Mouse (Mus musculus) urinary bladder, postnatal 14 days (tissue): ENCODE results near the gene Cyp2d22.
A peak's percentile ranks its signal among the peaks of the same experiment; 100 is the strongest.
"Not testable (repeated sequence)": the region's sequence is repeated elsewhere in the genome, so short reads cannot be mapped to it uniquely, and the experiment has no call there.

Experiments
- DNase-seq: peaks from one replicate; pipeline ENCODE4 v3.0.0; 2021; ENCODE audit warnings: low spot score

The Cyp2d22 gene

DNA sequence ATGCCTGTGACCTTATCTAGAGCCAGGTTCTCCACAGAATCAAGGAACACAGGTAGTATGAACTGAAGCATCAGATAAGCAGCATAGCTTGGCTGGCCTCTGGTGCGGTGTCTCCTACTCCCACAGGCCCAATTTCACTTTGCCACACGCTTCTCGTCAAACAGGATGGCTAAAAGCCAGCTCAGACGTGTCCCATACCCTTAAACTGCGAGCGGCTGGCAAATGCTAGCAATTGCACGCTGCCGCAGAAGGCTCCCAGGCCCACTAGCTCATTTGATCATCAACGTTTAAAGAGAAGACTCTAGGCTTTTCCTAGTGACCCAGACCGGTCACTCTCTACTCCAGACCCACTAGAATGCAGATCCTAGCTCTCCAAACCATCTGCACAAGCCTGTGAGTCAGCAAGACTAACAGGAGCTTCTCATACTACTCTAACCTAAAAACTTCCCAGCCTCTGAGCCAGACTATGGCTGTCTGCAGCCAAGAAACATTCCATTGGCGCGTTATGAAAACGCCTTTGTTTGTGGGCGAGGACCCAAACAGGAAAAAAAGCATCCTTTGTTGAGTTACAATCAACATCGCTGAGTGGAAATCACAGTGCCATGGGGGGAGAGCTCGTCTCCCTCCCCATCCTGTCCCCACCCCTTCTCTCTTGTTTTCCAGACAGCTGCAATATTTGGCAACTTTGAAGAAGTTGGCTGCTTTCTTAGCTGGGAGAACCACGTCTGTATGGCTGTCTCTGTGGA, 3.5 kb downstream of the Cyp2d22 start:
- peak; percentile 58 for DNase-seq

DNA sequence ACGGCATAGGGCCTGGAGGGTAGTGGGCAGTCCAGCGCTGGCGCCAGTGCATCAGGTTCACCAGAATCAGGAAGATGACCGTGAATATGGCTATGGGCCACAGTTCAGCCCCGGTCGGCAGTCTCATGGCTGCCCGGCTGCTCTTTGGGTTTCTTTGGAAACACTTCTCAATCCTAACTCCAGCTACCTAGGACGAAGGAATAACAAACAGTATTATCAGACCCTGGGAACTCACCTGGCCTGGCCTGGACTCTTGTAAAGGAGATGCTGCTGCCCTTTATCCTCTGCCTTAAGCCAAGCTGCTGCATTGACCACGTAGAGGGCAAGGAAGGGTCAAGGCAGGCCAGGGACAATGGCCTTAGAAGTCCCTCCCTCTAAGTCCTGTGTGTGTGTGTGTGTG, 4.2 kb downstream of the Cyp2d22 start:
- no peak for DNase-seq

DNA sequence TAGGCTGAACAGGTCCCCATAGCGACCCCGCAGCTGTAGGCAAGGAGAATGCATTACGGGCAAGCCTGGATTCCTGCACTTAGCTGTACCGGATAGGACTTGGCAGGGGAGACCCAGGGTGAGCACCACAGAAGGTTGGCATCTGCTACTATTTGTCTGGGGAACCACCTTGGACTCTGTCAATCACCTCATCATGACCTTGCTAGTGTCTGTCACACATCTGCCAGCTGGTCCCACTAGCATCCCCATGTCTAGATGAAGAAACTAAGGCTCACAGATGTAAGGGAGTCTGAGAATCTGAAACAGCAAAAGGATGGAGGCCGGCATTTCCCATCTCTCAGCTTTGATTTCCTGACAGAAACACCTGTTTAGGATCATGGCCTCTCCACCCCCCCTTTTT, 5.6 kb downstream of the Cyp2d22 start:
- no peak for DNase-seq

DNA sequence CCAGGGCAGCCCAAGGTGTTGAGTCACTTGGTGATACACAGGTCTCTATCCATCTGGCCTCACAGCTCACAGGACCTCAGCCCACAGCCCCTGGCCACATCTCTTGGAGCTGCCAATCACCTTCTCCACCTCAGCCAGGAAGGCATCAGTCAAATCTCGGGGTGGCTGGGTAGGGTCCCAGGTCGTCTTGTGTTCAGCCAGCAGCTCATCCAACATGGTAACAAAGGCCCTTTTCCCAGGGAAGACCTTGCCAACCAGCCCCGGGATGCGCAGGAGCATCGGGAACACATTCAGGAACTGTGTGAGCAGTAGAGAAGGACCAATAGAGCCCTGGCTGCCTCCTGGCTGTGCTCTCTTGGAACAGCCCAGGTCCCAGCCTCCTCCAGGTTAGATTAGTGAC, 7.1 kb downstream of the Cyp2d22 start:
- no peak for DNase-seq

DNA sequence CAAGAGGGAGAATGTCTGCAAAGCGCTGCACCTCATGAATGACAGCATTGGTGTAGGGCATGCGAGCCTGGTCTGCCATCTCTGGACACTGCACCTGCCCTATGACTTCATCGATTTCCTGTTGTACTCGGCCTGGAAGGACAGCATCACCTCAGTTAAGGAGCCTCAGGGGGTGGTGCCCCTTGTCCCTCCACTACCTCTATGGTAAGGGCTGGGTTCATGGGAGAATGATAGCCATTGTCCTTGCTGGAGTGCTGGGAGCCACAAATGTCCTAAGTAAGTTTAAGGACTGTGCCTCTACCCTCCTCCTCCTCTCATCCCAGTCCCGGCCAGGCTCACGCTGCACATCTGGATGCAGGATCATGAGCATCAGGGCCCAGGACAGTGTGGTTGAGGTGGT, 7.6 kb downstream of the Cyp2d22 start:
- DNase-seq = no peak

DNA sequence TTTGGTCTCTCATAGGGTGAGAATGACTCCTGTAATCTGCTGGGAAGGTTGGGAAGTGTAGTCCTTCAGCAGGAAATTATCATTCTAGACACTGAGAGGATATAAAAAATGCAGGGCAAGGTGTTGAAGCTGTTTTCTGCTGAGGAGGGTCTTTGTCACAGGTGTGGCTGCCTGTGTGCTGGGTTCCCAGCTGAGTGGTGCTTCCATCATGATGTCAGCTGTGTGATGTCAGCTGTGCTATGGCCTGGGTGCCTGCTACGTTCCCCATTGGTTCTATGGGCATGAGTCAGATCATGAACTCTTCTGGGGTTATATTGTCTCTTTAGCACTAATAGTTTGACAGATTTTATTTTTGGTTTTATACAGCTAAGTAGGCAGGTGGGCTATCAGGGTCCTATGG, 11.2 kb downstream of the Cyp2d22 start:
- no peak for DNase-seq

DNA sequence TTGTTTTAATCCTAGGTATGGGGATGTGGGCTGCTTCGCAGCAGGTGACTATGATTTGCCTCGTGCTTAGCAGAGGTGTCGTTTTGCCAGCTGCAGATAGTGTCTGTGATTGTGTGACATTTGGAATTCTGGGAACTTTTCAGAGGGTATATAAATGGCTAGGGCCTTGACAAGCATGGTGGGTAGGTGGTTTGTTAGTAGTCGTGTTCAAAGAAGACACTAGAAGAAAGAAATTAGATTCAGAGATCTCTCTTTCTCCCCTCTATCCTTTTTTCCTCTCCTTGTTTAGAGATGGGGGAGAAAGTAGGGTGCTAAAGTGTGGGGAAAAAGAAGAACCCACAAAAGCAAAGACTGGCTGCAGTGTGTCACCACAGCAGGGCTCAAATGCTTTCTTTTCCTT, 11.9 kb downstream of the Cyp2d22 start:
- DNase-seq = no peak

DNA sequence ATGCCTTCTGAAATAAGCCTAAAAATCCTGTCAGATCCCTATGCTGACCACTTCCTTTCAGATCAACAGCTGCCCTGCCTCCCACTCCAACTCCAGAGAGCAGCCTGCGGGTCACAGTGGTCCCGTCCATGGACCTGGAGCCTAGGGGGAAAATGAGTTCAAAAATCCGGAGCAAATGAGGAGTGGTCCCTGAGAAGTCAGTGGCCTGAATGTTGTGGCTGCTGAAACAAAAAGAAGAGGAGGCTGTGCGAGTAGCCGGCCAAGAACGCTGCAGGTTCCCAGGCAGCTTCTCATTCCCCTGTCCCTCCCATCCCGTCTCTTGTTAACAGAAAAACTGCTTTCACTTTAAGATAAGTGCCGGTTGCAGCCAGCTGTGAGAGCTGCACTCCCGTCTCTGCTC, 15.5 kb downstream of the Cyp2d22 start:
- not testable (repeated sequence) for DNase-seq

DNA sequence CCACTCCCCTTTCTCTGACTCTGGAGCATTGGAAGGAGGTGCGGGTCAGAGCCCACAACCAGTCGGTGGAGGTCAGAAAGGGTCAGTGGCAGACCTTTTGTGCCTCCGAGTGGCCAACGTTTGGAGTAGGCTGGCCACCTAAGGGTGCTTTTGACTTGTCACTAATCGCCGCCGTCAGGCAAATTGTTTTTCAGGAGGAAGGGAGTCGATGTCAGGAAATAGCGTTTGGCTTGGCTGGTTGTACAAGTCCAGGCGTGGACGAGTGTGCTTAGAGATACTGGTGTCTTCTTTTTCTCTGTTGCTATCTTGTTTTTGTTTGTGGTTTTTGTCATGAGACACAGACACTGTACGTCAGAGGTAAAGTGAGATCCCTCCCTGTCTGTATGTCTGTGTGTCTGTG, 16.3 kb downstream of the Cyp2d22 start:
- DNase-seq = not testable (repeated sequence)

DNA sequence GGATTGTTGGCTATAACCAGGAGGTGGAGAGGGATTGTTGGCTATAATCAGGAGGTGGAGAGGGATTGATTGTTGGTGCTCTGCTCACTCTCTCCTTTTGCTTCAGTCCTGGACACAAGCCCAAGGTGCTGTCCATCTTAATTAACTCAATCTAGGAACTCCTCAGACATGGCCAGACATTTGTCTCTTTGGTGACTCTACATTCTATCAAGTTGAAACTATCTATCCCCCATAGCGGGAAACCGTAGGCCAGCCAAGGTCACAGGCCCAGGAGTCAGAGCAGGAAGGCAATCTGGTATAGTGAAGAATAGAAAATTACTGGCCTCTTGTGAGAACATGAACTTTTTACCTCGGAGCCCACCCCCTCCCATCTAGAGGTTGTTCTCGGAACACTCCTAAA, 17.8 kb downstream of the Cyp2d22 start:
- DNase-seq = no peak

DNA sequence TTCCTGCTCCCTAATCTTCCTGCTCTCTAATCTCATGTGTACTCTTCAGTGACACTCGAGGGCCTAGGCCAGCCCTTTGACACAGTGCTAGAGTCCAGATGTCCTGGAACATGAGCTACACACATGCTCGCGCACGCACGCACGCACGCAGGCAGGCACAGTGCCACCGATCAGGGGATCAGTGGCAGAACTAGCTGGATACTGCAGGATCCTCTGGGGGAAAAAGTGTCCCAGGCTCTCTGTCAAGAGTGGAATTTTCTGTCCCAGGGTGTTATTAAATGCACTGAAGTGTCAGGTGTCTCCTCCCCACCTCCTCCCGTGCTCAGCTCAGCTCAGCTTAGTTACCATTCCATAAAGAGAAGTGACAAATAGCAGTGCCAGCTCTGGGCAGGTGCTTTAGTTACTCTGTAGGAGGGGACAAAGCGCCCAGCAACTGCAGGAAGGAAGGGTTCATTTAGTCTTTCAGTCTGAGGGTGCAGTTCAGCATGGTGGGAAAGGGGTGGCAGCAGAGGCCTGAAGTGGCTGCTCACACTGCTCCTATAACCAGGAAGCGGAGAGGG, 18.5 kb downstream of the Cyp2d22 start:
- no peak for DNase-seq

DNA sequence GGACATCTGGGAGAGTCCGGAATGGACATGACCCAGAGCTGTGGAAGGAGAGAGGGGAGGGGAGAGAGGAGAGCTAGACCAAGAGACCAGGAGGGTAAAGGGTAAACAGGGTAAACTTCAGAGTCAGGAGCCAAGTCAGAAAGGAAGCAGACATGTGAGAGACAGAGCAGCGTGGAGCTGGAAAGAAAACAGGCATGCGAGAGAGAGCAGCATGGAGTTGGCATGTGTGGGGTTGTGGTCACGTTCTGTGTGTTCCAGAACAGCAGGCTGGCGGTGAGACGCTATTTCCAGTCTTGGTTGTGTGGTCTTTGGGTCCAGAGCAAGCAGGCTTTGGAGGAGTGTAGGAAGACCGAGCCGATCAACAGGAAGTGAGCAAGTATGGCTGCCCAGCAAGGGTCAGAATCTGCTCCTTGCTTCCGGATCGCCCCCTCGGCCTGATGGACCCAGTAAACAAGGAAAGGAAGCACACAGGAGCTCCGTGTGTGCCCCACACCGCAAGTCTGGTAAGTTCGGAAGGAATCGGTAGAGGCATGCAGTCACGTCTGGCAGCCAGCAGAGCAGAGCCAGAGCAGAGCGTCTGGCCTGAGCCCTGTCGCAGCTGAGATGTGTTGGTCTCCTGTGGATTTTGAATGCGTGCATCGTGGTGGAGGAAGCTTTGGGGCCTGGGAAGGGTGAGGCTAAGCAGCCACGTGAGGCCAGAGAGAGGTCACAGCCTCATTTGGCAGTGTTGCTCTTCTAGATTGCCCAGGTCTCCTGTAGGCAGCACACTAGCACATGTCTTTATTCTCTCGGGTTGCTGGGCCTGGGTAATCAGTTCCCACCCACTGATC, 21.4 kb downstream of the Cyp2d22 start:
- no peak for DNase-seq

DNA sequence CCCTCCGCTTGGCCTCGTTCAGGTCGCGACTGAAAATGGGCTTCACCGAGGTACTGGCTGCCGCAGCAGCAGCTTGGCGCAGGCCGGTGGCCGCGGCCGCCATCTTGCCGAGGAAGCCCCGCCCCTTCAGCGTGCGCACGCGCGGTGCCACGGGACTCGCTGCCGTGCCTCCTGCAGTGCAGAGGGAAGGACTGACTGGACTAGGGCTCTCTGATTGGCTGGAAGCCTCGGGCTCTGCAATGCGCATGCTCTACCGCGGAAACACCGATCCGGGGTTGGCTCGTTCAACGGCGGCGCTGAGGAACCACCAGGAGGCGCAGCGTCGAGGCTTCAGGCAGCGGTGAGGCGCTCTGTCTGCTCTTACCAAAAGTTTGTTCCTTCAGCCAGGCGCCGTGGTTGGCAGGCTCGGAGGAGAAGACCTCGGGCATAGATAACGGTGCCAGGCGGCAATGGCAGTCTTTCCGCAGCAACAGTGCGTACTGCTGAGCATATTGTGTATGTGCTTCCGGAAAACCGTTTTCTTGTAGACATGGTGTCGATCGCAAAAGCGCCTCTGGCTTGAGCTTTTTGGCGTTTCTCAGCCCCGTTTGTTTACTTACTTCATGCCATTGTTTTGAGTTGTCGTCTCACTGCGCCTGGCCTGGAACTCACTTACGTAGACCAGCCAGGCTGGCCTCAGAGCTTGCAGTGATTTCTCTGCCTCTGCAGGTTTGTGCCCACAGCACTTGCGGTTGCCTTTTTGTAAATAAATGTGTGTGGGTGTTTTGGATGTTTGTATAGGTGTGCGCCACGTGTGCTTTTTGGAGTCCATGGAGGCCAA, 25.7 kb downstream of the Cyp2d22 start, which contains the start of gene Ndufa6:
Gene Ndufa6 (minus strand): TSS at position 197 of the 820 bp plus-strand sequence.
- peak; percentile 97 for DNase-seq

DNA sequence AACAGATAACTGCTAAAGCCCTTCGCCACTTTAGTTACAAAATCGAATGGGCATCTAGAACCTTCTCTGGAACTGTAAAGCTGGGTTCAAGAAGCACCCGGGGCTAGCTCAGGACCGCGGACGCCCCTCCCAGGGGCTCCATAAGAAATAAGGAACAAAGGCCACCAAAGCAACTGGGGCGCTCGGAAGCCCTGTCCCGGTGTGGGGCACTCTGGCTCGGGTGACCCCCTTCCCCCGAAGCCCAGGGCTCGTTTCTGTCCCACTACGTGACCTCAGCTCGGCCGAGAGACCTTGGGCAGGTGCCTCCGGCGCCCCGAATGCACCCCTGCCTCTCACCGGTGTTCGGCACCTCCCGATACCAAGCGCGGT, 26.3 kb downstream of the Cyp2d22 start:
- no peak for DNase-seq

DNA sequence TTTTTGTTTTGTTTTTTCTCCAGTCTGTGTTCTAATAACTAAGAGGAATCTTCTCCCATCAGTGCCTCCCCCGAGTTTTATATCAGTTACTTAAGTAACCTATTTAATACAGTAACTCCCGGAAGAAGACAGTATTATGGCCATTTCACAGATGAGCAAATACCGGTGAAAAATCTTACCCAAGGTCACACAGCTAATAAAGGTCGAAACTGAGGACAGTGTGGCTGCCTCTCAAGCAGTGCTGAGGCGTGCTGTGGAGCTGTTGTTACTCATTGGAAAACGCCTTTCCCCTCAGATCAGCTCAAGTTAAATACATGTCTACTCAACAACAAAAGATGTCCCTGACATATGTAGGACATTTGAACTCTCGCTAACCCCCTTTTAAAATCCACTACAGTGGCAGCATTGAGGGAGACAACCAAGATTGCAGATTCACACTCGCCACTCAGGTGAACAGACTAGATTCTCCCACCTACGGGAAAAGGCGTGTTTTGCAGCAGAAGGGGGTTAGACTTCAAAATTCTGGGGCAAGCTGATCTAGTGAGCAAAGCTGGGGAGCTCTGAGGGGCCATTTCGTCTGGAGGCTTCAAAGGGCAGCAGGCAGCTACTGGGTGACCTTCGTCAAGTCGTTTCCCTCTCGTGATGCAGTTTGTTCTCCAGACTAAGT, 26.8 kb downstream of the Cyp2d22 start:
- DNase-seq = no peak

DNA sequence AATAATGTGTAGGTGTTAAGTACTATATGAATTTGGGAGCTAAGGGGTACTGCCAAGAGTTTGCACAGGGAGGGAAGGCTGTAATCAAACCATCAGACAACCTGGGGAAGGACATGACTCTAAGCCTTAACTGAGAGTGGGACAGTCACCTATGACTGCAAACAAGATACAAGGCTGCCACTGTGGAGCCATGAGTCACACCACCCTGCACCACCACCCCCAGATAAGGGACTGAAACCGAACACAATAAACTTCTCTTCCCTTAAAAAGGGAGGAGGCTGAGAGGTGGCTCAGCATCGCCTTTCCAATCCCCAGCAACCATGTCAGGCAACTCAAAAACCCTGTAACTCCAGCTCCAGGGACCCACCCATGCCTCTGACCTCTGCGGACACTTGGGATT, 28.6 kb downstream of the Cyp2d22 start:
- DNase-seq = no peak

DNA sequence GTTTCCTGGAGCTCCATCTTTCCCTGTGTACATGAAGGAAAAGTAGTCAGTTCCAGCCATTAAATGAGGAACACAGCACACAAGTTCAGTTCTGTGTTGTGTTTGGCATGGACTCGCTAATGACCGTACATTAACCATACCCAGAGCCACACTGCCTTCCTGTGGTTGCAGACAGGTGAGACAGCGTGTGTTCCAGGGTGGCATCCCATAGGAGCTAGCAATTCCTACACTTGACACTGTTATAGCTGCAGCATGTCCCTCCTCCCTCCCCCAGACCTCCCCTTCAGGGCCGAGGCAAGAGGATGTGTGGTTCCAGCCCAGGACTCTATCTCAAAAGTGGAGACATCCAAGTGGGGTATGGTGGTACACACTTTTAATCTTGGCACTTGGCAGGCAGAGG, 29.7 kb downstream of the Cyp2d22 start:
- DNase-seq = no peak

DNA sequence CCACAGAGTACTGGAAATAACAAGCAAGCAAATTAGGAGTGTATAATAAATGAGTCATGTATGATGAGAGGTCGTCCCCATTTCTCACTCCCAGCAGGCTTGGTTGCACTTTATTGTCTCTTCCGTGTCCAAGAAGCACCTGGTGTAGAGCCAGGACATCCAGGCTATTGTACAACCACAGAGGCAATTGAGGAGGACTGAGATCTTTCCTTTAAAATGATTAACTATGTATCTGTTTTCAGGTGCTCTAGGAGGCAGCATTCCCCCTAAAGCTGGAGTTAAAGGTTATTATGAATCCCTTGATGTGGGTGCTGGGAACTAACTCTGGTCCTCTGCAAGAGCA, 31.1 kb downstream of the Cyp2d22 start:
- no peak for DNase-seq

DNA sequence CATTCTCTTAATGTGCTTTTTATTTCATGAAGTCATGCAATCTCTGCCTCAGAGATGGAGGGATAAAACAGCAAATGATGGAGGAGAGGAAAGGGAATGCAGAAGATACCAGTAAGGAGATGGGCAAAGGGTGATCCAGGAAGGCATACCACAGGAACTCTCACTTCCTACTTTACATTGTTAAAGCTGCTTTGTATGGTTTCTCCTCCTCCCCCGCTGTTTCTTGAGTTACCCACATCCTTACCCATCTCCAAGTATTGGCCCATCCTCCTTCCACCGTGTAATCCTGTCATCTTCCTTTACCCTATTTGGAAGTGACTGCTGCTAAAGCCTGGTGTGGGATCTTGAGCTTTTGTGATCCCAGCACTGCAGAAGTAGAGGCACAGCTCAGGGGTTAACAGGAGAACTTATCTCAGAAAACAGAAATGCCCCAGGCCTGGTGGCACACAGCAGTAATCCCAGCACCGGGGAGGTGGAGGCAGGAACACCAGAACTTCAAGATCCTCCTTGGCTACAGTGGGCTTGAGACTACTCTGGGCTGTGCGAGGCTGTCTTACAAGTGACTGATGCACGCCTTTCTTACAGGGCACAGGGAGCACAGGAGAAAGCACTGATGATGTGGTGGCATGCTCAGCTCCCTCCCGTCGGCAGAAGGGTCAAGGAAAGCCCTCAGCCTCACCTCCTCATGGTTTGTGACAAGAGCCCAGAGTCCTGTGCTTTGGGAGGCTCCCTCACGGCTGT, 31.6 kb downstream of the Cyp2d22 start:
- no peak for DNase-seq

DNA sequence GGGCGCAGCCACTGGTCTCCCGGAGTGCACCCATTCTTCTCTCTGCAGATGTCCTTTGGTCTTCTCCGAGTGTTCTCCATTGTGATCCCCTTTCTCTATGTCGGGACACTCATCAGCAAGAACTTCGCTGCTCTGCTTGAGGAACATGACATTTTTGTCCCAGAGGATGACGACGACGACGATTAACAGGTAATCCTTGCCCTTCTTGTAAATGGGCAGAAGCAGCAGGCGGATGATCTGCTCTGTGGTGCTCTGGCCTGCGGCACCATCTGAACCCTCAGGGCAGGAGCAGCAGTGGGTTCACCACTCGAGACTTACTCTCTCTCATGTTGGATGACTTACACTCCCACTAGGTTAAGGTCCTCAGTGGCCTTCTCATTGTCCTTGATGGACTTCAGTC, 32.2 kb downstream of the Cyp2d22 start:
- DNase-seq = no peak

DNA sequence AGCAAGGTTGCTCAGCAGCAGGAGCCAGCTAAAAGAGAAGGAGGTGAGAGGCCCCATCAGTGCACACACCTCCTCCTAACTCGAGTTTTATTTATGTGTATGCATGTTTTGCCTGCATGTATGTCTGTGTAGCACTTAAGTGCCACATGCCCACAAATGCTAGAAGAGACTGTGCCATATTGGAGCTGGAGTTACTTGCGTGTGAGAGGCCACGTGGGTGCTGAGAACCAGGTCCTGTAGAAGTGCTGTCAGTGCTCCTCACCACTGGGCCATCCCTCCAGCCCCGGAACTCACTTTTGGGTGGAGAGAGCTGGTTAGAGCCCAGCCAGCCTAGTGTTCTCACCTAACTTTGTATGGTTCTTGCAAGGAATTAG, 32.8 kb downstream of the Cyp2d22 start:
- DNase-seq = no peak
